Mouse (Mus musculus) thymus, postnatal 4 days (tissue): Measurements from ENCODE around the gene Cltc.

Experiments used
- DNase-seq: peaks from one replicate; pipeline ENCODE4 v3.0.0; 2021

Cltc gene

GRCm38 (mm10) chr11:86644553-86644952 is 112.8 kb downstream of the Cltc start:
- no peak for DNase-seq
